Mouse (Mus musculus) adrenal gland, postnatal 4 days (tissue): ENCODE data around the gene Boc. TPM values are rescaled to one million over a fixed set of nuclear protein-coding genes. Genes with fewer than 3 reads are reported as not detected.

Experiments
- DNase-seq, 2 experiments: peaks; one replicate each; pipeline ENCODE4 v3.0.0; 2021 to 2022; ENCODE audit warnings: low spot score in 2 of 2, mixed read lengths in 2 of 2
- long read RNA-seq, 2 experiments: library from polyadenylated mRNA; stranded (forward); transcript quantifications; one replicate each; pipeline ENCODE4 v2.0.0; 2021
- total RNA-seq, 2 experiments: library from RNA; stranded (reverse); gene quantifications; 2 replicates each; pipeline ENCODE4 v1.2.3; 2021

The Boc gene
- 10 to 100 TPM; 42.4 to 49.7 TPM for total RNA-seq
- long read RNA-seq, experiment 1, partial matches to known transcripts, result 5 of 17 reads
- long read RNA-seq, experiment 1, other reads (novel, unspliced or antisense), result 12 of 17 reads
- long read RNA-seq, experiment 2, partial matches to known transcripts, result 14 of 42 reads
- long read RNA-seq, experiment 2, other reads (novel, unspliced or antisense), result 28 of 42 reads

- peak; percentile 19 to 60 for DNase-seq
Measured at GRCm38 (mm10) chr16:44558471-44559329, at the start of gene Boc. Gene Boc (minus strand): TSS chr16:44558897.

GRCm38 (mm10) chr16:44606643-44607042 is 47.9 kb upstream of the Boc start:
- no peak for DNase-seq

GRCm38 (mm10) chr16:44604021-44604616 is 45.4 kb upstream of the Boc start:
- no peak for DNase-seq

DNA sequence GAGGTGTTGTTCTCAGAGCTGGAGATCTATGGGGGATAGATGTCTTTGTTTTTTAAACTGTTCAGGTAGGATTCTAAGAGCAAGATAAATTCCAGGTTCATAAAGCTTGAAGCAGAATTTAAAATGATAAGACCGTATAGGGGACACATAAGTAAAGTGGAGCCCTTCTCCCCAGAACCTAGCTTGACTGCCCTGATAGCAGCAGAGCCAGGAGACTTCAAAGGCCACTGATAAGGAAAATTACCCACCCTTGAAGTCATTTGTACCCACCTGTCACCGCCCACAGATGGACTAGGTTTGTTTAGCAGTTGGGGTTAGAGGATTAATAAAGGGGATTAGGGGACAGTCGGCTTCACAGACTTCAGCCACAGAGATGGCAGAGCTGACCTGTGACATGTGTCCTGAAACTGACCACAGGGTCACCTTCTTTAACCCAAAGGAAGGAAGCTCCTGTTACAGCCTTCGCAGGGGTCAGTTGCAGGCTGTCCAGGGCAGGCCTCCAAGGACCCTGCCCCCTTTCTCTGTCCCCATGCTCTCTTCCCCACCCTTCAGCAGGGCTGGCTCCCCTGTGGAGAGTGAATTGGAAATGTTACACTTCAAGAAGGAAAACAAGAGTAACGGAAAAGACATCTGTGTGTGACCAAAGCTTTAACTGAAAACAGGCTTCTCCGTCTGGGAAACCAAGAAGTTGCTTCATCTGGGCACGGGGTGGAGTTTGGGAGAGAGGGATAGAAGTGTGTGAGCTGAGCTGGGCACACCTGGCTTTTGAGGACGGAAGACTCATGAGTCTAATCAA is 43.5 kb upstream of the Boc start:
- DNase-seq, result no peak

- DNase-seq, result no peak
Measured at GRCm38 (mm10) chr16:44601182-44601581, 42.5 kb upstream of the Boc start.

- no peak for DNase-seq
Measured at GRCm38 (mm10) chr16:44597106-44597806, 38.6 kb upstream of the Boc start.

- no peak for DNase-seq
Measured at GRCm38 (mm10) chr16:44589506-44589905, 30.8 kb upstream of the Boc start.

GRCm38 (mm10) chr16:44579421-44580024 is 20.8 kb upstream of the Boc start:
- no peak for DNase-seq

- no peak for DNase-seq
Measured at GRCm38 (mm10) chr16:44578551-44578950, 19.9 kb upstream of the Boc start.

- DNase-seq, result no peak
Measured at GRCm38 (mm10) chr16:44568056-44568455, 9.4 kb upstream of the Boc start.

DNA sequence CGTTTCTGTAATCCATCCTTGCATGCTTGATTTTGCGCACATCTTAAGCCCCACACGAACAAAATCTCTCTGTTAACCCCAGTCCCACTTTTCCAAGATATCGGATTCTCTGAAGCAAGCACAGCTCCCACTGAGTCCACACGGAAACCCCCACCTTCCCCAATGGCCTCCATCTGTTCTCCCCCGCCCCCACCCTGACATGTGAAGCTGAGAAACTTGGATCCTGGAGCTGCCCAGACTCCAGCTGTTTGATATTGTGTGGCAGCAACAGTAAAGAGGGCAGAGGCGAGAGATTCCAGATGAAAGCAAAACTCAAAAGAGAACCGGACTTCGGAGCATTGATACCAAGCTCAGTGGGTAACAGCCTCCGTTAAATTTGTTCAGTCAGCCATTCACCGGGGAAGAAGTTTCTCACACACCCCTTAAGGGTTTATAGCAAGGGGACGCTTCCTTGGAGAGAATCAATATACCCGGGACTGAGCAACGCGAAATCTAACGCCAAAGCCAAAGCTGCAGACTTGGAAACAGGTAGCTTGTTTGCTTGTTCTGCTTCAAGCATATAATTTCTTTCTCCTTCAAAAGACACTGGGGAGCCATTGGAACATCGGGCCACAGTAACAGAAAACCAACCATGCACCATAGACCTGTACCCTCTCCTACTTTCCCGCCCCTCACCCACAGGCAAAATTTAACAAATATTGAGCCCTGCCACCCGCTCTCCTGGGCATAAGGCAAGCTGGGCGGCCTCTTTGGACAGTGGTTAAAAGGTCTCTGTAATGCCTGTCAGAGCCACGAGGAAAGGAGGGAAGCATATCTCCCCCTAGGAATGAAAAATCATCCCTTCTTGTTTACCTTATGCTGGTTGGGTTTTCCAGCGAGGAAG is 6.9 kb upstream of the Boc start:
- no peak for DNase-seq

- DNase-seq, result no peak
Measured at GRCm38 (mm10) chr16:44564359-44564758, 5.7 kb upstream of the Boc start.

GRCm38 (mm10) chr16:44562061-44562460 is 3.4 kb upstream of the Boc start:
- no peak for DNase-seq

GRCm38 (mm10) chr16:44560214-44560613 is 1.5 kb upstream of the Boc start:
- no peak for DNase-seq

DNA sequence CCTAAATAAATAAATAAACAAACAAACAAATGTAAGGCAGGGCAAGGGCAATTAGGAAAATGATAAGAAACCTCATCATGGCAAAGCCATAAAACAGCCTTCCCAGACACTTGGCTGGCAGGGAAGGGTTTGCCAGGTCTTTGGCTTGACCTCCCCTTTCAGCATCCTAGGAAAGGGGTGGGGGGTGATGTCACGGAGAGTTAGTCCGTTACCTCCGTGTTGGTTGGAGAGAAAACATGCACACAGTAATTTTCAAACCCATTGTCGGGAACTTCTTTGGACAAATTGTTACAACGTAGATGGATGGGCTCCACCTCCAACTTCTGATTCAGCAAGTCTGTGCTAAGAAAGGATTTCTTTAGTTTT is 616 bp upstream of the Boc start:
- DNase-seq, result no peak

- peak; percentile 37 to 45 for DNase-seq
Measured at GRCm38 (mm10) chr16:44557661-44558470, 831 bp downstream of the Boc start.

- no peak for DNase-seq
Measured at GRCm38 (mm10) chr16:44557084-44557483, 1.6 kb downstream of the Boc start.
